Mouse (Mus musculus) embryonic facial prominence, embryonic 11.5 days (tissue): ENCODE data around the gene Fbxo8. TPM values are rescaled to one million over a fixed set of nuclear protein-coding genes. Genes with fewer than 3 reads are reported as not detected.

Experiments
- ATAC-seq: fragments of 200-750 bp; cut with Nextera tagmentation; replicated peaks from 2 replicates; pipeline ENCODE4 v1.8.0; 2017; ENCODE audit warnings: low read depth; ENCODE audit not compliant: insufficient number of reproducible peaks, low FRiP score, low TSS enrichment
- DNase-seq: peaks from one replicate; pipeline ENCODE4 v3.0.0-alpha.2; 2015; ENCODE audit warnings: low spot score
- H3K27ac ChIP-seq: fragments of 300-500 bp; sonication (generic); replicated peaks from 2 replicates; pipeline ENCODE4 v1.5.1; 2014; ENCODE audit warnings: mild to moderate bottlenecking, low read depth, low read length, control low read depth
- H3K27me3 ChIP-seq: fragments of 300-500 bp; sonication (generic); 2 replicates; pipeline ENCODE4 v1.6.1; 2014; ENCODE audit warnings: mild to moderate bottlenecking, low read length, moderate library complexity, mixed read lengths; ENCODE audit not compliant: control insufficient read depth, insufficient read depth
- H3K36me3 ChIP-seq: fragments of 300-500 bp; sonication (generic); replicated peaks from 2 replicates; pipeline ENCODE4 v1.6.1; 2014; ENCODE audit warnings: low read depth, mild to moderate bottlenecking, low read length, moderate library complexity, mixed read lengths; ENCODE audit not compliant: control insufficient read depth, insufficient read depth
- H3K4me1 ChIP-seq: fragments of 300-500 bp; sonication (generic); 2 replicates; pipeline ENCODE4 v1.6.1; 2014; ENCODE audit warnings: low read length, mixed read lengths; ENCODE audit not compliant: control insufficient read depth, insufficient read depth
- H3K4me2 ChIP-seq: fragments of 300-500 bp; sonication (generic); 2 replicates; pipeline ENCODE4 v1.6.1; 2014; ENCODE audit warnings: low read depth, mild to moderate bottlenecking, control low read depth, low read length, moderate library complexity
- H3K4me3 ChIP-seq: fragments of 300-500 bp; sonication (generic); 2 replicates; pipeline ENCODE4 v1.5.1; 2014; ENCODE audit warnings: low read depth, low read length, control low read depth
- H3K9ac ChIP-seq: fragments of 300-500 bp; sonication (generic); replicated peaks from 2 replicates; pipeline ENCODE4 v1.6.1; 2014; ENCODE audit warnings: mild to moderate bottlenecking, control low read depth, low read length
- H3K9me3 ChIP-seq: fragments of 300-500 bp; sonication (generic); replicated peaks from 2 replicates; pipeline ENCODE4 v1.6.1; 2016; ENCODE audit warnings: mild to moderate bottlenecking, low read length, inconsistent platforms, mixed read lengths; ENCODE audit not compliant: control insufficient read depth
- WGBS: fragments of 180-500 bp; shearing (Covaris S2); extraction: QIAGEN DNeasy Blood & Tissue Kit; methylation state at CpG from one replicate; pipeline ENCODE4 v1.1.7; 2014; 5-methylcytosine and 5-hydroxymethylcytosine counted together
- microRNA-seq: library from miRNA; unstranded; fragments of <30 nt; microRNA quantifications from one replicate; pipeline ENCODE4, GENCODE M21; 2016; ENCODE audit warnings: borderline number of aligned reads
- polyA plus RNA-seq: library from polyadenylated mRNA; unstranded; fragments of >200 nt; fragmentation: Nextera tagmentation; extraction: Ambion mirVana; gene quantifications from 2 replicates; pipeline ENCODE4 v1.2.1, GENCODE M21; 2014

The Fbxo8 gene
- polyA plus RNA-seq, 1 experiment from 2014 or later, result 35.9 TPM

DNA sequence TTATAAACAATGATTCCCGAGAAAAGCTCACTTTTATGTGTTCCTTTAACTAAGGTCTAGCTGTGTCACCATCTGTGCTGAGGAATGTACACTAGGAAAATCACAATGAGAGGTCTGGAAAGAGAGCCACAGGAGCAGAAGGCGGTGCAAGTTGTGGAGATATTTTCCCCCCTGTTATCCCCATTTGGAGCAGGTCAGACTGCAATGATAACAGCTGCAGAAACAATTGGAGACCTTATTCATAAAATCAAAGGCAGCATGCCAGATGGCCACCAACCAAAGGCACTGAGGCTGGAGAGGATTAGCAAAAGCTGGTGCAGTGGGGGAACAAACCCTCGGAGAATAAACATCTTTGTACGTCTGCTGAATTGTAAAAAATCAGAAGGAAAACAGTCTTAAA is 78.3 kb downstream of the Fbxo8 start:
- H3K4me3 ChIP-seq, result no peak overlapping the region
- no peaks in the 10 kb centered on the region for H3K36me3 ChIP-seq
- DNase-seq (peak; percentile 35), ATAC-seq (no peak)
- H3K4me2 ChIP-seq, result no peak overlapping the region
- no peak overlapping the region for H3K9ac ChIP-seq
- WGBS, result 38% methylated on average over 4 of the region's 4 CpGs
- no peaks in the 10 kb centered on the region for H3K27me3 ChIP-seq
- H3K27ac ChIP-seq, result no peak overlapping the region
- no peaks in the 10 kb centered on the region for H3K4me1 ChIP-seq
- no peaks in the 10 kb centered on the region for H3K9me3 ChIP-seq

DNA sequence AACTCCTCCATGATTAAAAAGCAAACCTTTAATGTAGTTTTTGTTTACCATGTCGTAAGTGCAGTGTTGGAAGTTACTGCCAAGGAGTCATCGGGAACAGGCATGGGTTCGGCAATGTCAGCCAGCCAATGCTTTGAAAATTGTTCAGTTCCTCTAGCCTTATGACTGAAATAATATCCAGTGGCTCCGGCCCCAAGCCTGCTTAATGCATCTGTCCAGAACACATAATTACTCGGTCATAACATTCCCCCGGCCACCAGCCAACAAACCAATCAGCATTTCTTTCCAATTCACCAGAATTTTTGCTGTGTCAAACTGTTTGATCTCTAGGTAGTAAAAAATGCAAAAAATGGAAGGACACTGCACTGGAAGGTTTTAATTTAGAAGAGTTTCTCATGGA is 88.4 kb downstream of the Fbxo8 start:
- 64% methylated on average over 6 of the region's 6 CpGs for WGBS
- no peaks in the 10 kb centered on the region for H3K9me3 ChIP-seq
- no peak overlapping the region for H3K4me2 ChIP-seq
- no peak overlapping the region for H3K27ac ChIP-seq
- H3K36me3 ChIP-seq, result no peaks in the 10 kb centered on the region
- no peak overlapping the region for H3K9ac ChIP-seq
- no peak overlapping the region for H3K4me3 ChIP-seq
- H3K27me3 ChIP-seq, result no peaks in the 10 kb centered on the region
- DNase-seq (peak; percentile 23), ATAC-seq (no peak)
- H3K4me1 ChIP-seq, result no peaks in the 10 kb centered on the region

Small RNA genes within 50 kb of the gene (microRNA-seq; reads per million reads assigned to microRNA genes)
- gene Gm25992, result not detected

Other genes with a start within 250 kb of the Fbxo8 start
- gene Cep44, start within 50 bp of the Fbxo8 start, polyA plus RNA-seq, result 37.0 and 39.8 TPM in 2 replicates